Mouse (Mus musculus) testis, adult 2 months (tissue): Measurements from ENCODE around the gene 2700097O09Rik.

ENCODE experiments used
- CTCF ChIP-seq: fragments of 200-500 bp; IDR thresholded peaks from 2 replicates; pipeline ENCODE4 v1.5.1; 2012; ENCODE audit warnings: low read depth, mild to moderate bottlenecking, inconsistent platforms, low read length, moderate library complexity; ENCODE audit not compliant: control insufficient read depth, insufficient read depth, insufficient replicate concordance
- POLR2A ChIP-seq: fragments of 200-500 bp; IDR thresholded peaks from 2 replicates; pipeline ENCODE4 v1.6.1; 2012; ENCODE audit warnings: low read depth, mild to moderate bottlenecking, inconsistent platforms, low read length, moderate library complexity; ENCODE audit not compliant: control insufficient read depth

- TF ChIP-seq CTCF: no peak
- TF ChIP-seq POLR2A: no peak
Measured at GRCm38 (mm10) chr12:55023284-55023683, 56.6 kb downstream of the 2700097O09Rik start.
